Mouse (Mus musculus): ENCODE measurements at regions not wholly inside any gene's neighbourhood (a gene's known extent, or its start where the extent isn't known, plus 50 kb on each side); places are given as distances from the start of the nearest gene placed in this dataset.

DNA sequence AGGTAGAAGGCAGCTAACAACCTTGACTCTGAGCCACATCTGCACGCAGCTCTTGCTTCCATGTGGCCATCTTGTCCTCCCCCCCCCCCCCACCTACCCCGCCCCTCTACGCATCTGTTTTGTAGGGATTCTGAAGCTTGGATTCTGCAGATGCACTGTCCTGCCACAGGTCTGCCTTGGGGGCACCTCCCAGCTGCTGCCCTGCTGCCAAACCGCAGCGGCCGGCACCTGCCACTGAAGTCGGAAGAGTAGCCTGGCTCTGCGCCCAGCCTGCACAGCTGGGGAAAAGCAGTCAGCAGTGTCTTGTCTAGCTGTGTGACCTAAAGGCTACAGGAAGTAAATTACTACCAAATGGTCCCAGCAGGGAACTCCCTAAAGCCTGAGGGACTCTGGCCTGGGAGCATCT lies 119.3 kb downstream of the Ddx1 start:
- no peak for TF ChIP-seq CTCF (IDR thresholded peaks at IDR 0.05)
- peak; percentile 64 for DNase-seq
- no peak overlapping the region for H3K27ac ChIP-seq
- intact Hi-C loops (cut with DNase I) = no loop called here
- no peak overlapping the region for H3K4me3 ChIP-seq

DNA sequence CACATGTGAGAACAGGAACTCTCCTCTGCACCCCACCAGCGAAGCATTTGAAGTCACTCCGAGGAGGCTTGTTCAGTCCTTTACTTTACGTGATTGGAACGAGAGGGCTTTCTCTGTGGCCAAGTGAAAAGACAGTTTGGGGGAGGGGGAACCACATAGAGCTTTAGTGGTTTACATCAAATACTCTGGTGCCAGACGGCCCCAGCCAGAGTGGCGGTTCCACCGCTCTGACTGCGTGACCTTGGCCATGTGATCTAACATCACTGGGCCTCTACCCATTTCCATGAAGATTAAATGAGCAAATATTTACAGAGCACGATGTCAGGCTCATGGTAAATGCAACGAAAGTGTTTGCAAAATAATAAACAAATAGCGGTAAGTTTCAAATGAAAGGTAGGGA lies 121.6 kb downstream of the Ddx1 start:
- Histone ChIP-seq H3K27ac (no peak overlapping the region), H3K4me3 (no peak overlapping the region)
- no peak for TF ChIP-seq CTCF (IDR thresholded peaks at IDR 0.05)
- intact Hi-C loops (cut with DNase I) = no loop called here
- DNase-seq = no peak

DNA sequence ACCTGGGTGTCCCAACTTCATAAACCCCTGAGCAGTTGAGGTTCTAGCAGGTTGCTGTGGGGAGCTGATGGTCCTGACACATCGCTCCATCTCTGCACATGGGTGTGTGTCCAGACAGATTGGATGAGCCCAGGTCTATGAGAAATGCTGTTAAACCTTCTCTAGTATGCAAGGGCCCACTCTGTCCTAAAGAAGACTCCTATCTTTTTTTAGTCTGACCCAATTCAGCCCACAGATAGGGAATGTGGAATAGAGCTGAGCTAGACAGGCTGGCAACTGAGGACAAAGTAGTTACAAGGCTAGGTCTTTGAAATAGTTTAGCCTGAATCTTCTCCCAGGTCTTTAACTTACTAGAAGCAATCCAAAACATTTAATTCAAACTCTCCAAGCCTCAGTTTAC lies 124.0 kb downstream of the Ddx1 start:
- no peak for TF ChIP-seq CTCF (IDR thresholded peaks at IDR 0.05)
- H3K4me3 ChIP-seq = no peak overlapping the region
- intact Hi-C loops (cut with DNase I) = no loop called here
- no peak for DNase-seq
- no peak overlapping the region for H3K27ac ChIP-seq

DNA sequence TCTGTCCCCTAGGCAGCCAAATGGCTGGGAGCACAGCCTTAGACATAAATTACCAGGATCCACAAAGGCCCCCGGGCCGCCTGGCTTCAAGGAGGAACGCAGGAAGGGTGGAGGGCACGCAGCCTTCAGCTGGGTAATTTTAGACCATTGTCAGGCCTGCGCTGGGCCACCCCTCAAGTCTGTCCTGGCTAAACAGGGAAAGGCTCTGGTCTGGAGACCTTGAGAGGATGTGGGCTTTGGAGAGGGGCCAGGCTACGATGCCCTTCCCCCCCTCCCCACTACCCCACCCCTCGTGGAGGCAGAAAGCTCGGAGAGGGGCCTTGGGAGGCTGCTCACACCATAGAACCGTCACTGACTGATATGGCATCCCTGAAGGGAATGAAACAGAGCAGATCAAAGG lies 126.7 kb downstream of the Ddx1 start:
- no peak overlapping the region for H3K27ac ChIP-seq
- no peak for TF ChIP-seq CTCF (IDR thresholded peaks at IDR 0.05)
- no peak overlapping the region for H3K4me3 ChIP-seq
- DNase-seq = no peak
- intact Hi-C loops (cut with DNase I) = no loop called here

DNA sequence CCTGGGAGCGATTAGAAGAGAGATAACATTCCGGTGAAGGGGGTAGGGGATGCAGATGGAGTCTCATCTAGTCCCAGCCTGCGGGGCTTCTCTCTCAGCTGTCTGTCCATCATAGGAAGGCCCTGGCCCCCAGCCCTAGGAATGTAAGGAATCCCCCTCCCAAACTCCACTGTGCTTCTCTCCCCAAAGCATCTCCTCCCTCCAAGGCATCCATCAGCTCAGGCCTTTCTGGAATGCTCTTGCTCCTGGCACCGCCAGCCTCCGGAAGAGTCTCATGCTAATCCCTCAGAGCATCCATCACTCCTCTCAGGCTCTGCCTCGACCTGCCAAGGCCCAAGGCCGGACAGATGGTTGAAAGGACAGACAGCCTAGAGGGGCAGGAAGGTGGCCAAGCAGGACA lies 128.4 kb downstream of the Ddx1 start:
- no peak for DNase-seq
- TF ChIP-seq CTCF (IDR thresholded peaks at IDR 0.05) = no peak
- intact Hi-C loops (cut with DNase I) = no loop called here
- Histone ChIP-seq H3K4me3 (no peak overlapping the region), H3K27ac (no peak overlapping the region)

DNA sequence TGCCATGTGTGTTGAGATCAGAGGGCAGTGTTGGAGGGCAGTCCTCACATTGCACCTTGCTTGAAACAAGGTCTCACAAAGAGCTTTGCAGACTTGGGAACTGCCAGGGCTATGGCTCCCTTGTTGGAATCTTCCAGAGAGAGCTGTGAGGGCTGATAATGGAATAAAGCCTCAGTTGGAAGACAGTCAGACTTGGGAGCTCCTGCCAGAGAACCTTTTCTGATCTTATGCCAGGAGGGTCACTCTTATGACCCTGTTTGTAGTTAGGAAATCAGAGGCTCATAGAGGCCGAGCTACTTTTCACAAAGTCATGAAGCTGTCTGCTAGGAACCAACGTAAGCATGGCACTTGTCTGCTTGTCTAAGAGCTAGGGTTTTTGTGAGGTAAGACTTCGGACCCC lies 129.4 kb downstream of the Ddx1 start:
- intact Hi-C loops (cut with DNase I) = loop anchor here (5.0 kb wide), 1 partner anchor 93 kb away; no protein-coding TSS in a partner anchor
- H3K4me3 ChIP-seq = no peak overlapping the region
- no peak overlapping the region for H3K27ac ChIP-seq
- DNase-seq = no peak
- no peak for TF ChIP-seq CTCF (IDR thresholded peaks at IDR 0.05)

DNA sequence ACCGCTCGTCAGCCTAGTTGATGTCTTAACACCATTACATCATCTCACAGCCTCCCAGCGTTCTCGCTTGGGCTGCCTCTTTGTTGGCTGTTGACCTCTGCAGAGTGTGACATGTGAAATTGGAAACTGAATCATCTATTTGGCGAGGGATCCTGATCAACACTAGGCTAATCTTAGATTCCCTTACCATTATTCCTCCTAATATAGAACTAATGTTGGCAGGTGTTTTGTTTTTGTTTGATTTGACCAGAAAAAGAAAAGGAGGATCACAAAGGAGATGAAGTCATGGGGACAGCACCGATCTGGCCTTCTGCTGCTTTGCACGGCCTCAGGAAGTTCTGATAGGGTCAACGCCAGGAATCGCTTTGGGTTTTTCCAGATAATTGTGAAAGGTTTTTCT lies 131.0 kb downstream of the Ddx1 start:
- no peak overlapping the region for H3K4me3 ChIP-seq
- TF ChIP-seq CTCF (IDR thresholded peaks at IDR 0.05) = no peak
- DNase-seq = no peak
- intact Hi-C loops (cut with DNase I) = loop anchor here (5.0 kb wide), 1 partner anchor 94 kb away; no protein-coding TSS in a partner anchor
- H3K27ac ChIP-seq = no peak overlapping the region

DNA sequence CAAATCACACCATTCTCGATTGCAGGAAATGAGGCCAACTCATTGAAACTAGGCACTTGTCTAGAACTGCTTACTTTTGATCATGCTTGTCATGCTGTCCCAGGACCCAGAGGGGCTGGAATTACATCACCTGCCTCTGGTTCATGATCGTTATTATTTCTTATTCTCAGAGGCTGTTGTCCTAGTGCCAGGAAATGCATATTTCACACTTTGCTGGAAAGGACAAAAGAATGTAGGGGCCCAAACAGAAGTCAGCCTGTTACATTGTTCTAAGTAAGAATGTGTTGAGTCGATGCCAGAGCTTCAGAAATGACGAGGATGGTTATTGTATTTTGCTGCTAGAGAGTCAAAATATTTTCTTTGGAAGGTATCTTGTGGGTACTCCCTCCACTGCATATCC lies 134.7 kb downstream of the Ddx1 start:
- intact Hi-C loops (cut with DNase I) = no loop called here
- H3K4me3 ChIP-seq = no peak overlapping the region
- DNase-seq = no peak
- no peak overlapping the region for H3K27ac ChIP-seq
- no peak for TF ChIP-seq CTCF (IDR thresholded peaks at IDR 0.05)

DNA sequence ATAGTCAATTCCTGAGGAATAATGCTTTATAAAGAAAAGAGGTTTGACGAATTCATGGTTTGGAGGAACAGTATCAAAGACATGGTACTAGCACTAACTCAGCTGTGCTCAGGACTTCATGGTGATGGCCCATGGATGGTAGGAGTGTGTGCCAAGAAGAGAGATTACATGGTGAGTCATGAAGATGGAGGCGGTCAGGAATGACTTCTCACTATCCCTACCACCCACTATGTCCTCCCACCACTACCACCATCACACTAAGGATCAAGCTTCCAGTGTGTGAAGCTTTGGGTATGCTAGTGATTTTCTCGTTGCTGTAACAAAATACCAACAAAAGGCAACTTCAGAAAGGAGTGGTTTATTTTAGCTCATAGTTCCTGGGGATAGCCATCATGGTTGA lies 142.1 kb downstream of the Ddx1 start:
- DNase-seq = no peak
- Histone ChIP-seq H3K27ac (no peak overlapping the region), H3K4me3 (no peak overlapping the region)
- intact Hi-C loops (cut with DNase I) = no loop called here
- no peak for TF ChIP-seq CTCF (IDR thresholded peaks at IDR 0.05)

DNA sequence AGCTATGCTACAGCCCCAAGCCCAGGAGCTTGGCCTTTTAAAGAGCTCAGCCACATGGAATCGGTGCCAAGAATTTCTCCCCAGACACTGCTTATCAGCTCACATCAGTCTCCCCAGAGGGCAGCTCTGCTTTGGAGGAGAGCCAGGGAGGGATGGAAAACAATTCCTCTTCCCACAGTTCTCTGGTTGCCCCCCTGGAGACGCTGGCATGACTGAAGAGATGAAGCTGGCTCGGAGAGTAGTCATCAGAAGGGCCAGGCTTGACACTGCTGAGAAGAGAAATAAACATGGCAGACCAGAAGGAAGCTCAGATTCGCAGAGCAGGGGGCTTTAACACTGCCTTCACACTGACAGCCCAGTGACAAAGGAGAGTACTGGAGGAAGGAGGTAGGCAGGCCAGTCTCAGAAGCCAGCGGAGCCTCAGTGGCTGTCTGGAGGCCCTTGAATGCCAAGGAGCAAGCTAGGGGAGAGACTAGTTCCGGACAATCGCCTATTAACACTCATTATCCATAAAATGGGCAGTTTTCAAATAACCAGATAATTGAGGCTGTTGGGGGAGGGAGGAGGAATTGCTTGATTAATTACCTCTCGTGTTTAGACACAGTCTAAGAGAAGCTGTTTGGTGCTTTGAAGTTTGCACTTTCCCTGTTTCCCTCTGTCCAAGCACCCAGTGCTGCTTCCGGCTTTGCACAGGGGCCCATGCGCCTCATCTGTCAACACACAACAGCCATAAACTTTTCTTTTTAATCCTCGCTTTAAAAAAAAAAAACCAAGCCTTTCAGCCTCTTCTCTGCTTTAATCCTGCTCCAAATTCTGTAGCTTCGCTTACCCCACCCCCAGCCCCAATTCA lies 148.3 kb downstream of the Ddx1 start:
- no peak overlapping the region for H3K27ac ChIP-seq
- intact Hi-C loops (cut with DNase I) = no loop called here

DNA sequence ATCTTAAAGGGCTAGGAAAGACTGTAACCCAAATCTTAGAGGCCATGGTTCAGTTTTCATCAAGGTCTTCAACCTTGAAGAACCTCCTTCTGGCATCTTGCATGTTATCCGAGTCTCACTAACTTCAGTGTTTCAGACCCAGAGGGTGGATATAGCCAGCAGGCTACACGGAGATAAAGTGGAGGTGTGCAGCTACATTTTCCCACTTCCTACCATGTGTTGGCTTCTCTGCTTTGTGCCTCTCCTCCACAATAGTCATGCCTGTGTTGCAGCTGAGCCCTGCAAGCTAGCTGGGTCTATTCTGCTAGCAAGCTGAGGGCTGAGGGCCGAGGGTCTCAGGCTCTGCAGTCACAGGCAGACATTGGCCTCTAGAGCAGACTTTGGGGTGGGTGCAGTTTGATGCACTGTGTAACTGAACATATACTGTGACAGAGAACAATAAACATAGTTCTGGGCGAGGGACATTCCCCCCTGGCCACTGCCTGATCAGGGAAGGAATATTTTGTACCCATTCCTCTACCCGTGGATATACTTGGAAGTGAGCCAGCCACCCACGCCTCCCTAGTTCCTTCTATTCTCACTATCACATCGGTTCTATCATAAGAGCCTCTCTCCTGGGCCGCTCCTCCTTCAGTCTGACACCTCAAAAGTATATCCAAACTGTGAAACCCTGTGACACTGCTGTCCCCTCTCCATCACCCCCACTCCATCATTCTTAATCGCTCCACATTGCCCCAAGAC lies 152.6 kb upstream of the Mycn start:
- DNase-seq = no peak
- no peak overlapping the region for H3K4me3 ChIP-seq
- no peak overlapping the region for H3K27ac ChIP-seq
- TF ChIP-seq CTCF (IDR thresholded peaks at IDR 0.05) = no peak
- intact Hi-C loops (cut with DNase I) = no loop called here

More for the DNA sequence above, 148.3 kb downstream of the Ddx1 start:
- no peak for DNase-seq
- TF ChIP-seq CTCF (IDR thresholded peaks at IDR 0.05) = no peak
- H3K4me3 ChIP-seq = no peak overlapping the region

DNA sequence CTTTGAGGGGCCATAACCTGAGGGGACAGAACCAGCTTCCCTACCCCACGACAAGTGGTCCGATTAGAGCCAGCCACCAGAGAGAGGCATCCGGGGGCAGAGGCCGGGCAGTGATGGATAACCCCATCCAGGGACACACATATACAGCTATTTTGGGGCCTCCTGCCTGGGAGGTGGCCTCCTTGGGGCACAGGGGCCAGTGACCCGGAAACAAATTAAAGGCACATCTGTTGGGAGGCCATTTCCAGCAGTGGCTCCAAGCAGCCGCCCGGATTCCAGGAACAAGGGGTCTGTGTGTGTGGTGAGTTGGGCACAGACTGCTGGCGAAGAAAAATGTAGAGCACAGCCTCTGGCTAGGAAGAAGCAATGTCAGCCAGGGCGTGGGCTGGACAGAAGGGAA lies 144.2 kb upstream of the Mycn start:
- H3K27ac ChIP-seq = no peak overlapping the region
- DNase-seq = no peak
- no peak overlapping the region for H3K4me3 ChIP-seq
- no peak for TF ChIP-seq CTCF (IDR thresholded peaks at IDR 0.05)
- intact Hi-C loops (cut with DNase I) = no loop called here

DNA sequence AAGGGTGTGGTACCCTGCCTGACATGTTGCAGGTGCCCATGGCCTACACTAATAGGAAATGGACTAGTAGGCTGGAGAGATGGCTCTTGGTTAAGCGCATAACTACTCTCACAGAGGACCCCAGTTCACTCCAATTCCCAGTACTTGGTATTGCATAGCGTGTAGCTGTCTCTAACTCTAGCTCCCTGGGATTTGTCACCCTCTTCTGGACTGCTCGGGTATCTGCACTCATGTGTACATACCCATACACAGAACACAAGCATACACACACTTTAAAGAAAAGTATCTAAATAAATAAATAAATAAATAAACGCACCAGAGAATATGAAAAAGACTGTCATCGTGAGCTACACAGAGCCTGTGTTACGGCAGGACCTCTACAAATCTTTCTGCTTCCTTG lies 143.8 kb upstream of the Mycn start:
- intact Hi-C loops (cut with DNase I) = no loop called here
- Histone ChIP-seq H3K27ac (no peak overlapping the region), H3K4me3 (no peak overlapping the region)
- no peak for TF ChIP-seq CTCF (IDR thresholded peaks at IDR 0.05)
- DNase-seq = no peak

Measured in gastrocnemius, adult 2 months (tissue).